Mouse (Mus musculus): ENCODE data around the gene Foxq1. TPM values are rescaled to one million over a fixed set of nuclear protein-coding genes. Genes with fewer than 3 reads are reported as not detected.

Gene Foxq1
- polyA plus RNA-seq (2014; fragmentation: Nextera tagmentation; extraction: Ambion mirVana): 1.5 and 1.6 TPM in 2 replicates

- ATAC-seq (replicated peaks; ENCODE audit: low FRiP score) (no peak), DNase-seq (ENCODE audit: low spot score) (no peak)
- no peak within 1 kb of the TSS for H3K4me3 ChIP-seq (ENCODE audit: low read depth, low read length)
- peaks cover 18% of the 10 kb centered on the region for H3K4me1 ChIP-seq (replicated peaks; ENCODE audit: control insufficient read depth, insufficient read depth, low read length)
- 68% methylated on average over 4 of the region's 4 CpGs for whole genome bisulfite sequencing
- H3K9me3 ChIP-seq (ENCODE audit: control insufficient read depth, low read length): no peaks in the 10 kb centered on the region
- H3K36me3 ChIP-seq (ENCODE audit: control insufficient read depth, insufficient read depth, low read length): no peaks in the 10 kb centered on the region
- H3K4me2 ChIP-seq (ENCODE audit: low read depth, low read length, severe bottlenecking): no peak within 1 kb of the TSS
- no peak within 1 kb of the TSS for H3K9ac ChIP-seq (ENCODE audit: low read length)
- H3K27ac ChIP-seq (ENCODE audit: low read depth, low read length): no peak within 1 kb of the TSS
- peaks cover 63% of the 10 kb centered on the region for H3K27me3 ChIP-seq (ENCODE audit: control insufficient read depth, insufficient read depth, low read length)
Observed at GRCm38 (mm10) chr13:31555834-31556233, at the start of gene Foxq1. TSS of gene Foxq1 (plus strand) at chr13:31556134.

DNA sequence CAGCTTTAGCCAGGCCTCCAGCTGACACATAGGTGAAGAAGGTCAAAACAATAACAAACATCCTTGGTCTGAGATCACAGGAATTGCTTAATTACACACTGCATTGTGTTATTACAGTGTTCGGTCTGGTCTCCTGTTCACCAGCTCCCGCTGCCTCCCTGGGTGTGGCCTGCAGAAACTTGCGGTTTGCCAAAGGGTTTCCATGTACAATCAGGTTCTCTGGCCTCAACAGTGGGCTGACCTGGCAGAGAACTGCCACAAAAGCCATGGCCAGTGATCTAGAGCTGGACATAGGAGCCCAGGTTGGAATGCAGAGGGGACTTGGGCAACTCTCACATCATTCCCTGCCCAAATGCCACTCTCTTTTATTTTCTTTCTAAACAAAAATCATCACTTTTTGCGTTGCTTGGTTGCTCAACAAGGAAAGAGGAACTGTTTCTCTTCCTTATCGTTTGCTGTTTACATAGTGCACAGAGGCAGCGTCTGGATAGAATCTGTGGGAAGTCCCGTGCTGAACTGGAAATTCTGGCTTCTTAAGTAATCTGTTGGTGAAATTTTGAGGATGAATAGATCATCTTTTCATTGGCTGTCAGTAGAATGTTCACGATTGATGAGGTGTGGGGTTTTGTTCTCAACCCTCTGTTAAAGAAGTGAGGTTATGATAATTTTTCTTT lies 49.3 kb upstream of the Foxq1 start:
- no peaks in the 10 kb centered on the region for H3K9me3 ChIP-seq (ENCODE audit: control insufficient read depth, low read length)
- H3K36me3 ChIP-seq (ENCODE audit: control insufficient read depth, insufficient read depth, low read length): no peaks in the 10 kb centered on the region
- H3K9ac ChIP-seq (ENCODE audit: low read length): no peak overlapping the region
- no peak for ATAC-seq (replicated peaks; ENCODE audit: low FRiP score)
- no peak for DNase-seq (ENCODE audit: low spot score)
- H3K4me2 ChIP-seq (ENCODE audit: low read depth, low read length, severe bottlenecking): no peak overlapping the region
- H3K27ac ChIP-seq (ENCODE audit: low read depth, low read length): no peak overlapping the region
- no peaks in the 10 kb centered on the region for H3K27me3 ChIP-seq (ENCODE audit: control insufficient read depth, insufficient read depth, low read length)
- 87% methylated on average over 8 of the region's 8 CpGs for WGBS
- no peak overlapping the region for H3K4me3 ChIP-seq (ENCODE audit: low read depth, low read length)
- H3K4me1 ChIP-seq (replicated peaks; ENCODE audit: control insufficient read depth, insufficient read depth, low read length): no peaks in the 10 kb centered on the region

DNA sequence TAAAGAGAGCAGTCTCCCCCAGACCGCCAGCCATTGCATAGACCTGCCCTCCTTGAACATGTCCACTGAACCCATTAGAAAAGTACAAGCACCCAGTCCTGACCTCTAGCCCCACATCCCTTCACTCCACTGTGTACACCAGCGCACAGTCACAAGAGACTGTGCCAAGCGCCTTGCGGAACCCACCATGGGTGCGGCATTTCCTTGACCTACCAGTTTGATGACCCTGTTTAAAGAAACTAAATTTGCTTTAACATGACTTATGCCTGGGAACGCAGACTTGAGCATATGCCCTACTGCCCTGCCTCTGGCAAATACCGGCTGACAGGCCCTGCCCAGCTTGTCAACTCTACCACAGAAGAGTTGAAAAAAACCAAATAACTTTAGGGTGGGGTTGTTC lies 40.7 kb upstream of the Foxq1 start:
- no peak for ATAC-seq (replicated peaks; ENCODE audit: low FRiP score)
- H3K4me2 ChIP-seq (ENCODE audit: low read depth, low read length, severe bottlenecking): no peak overlapping the region
- H3K9ac ChIP-seq (ENCODE audit: low read length): no peak overlapping the region
- no peak overlapping the region for H3K4me3 ChIP-seq (ENCODE audit: low read depth, low read length)
- no peaks in the 10 kb centered on the region for H3K36me3 ChIP-seq (ENCODE audit: control insufficient read depth, insufficient read depth, low read length)
- no peak for DNase-seq (ENCODE audit: low spot score)
- H3K9me3 ChIP-seq (ENCODE audit: control insufficient read depth, low read length): no peaks in the 10 kb centered on the region
- H3K27me3 ChIP-seq (ENCODE audit: control insufficient read depth, insufficient read depth, low read length): no peaks in the 10 kb centered on the region
- H3K4me1 ChIP-seq (replicated peaks; ENCODE audit: control insufficient read depth, insufficient read depth, low read length): no peaks in the 10 kb centered on the region
- no peak overlapping the region for H3K27ac ChIP-seq (ENCODE audit: low read depth, low read length)
- WGBS: 92% methylated on average over 7 of the region's 7 CpGs

GRCm38 (mm10) chr13:31518411-31518886 lies 37.5 kb upstream of the Foxq1 start:
- no peak overlapping the region for H3K27ac ChIP-seq (ENCODE audit: low read depth, low read length)
- H3K4me2 ChIP-seq (ENCODE audit: low read depth, low read length, severe bottlenecking): no peak overlapping the region
- no peaks in the 10 kb centered on the region for H3K9me3 ChIP-seq (ENCODE audit: control insufficient read depth, low read length)
- ATAC-seq (replicated peaks; ENCODE audit: low FRiP score): no peak
- no peaks in the 10 kb centered on the region for H3K4me1 ChIP-seq (replicated peaks; ENCODE audit: control insufficient read depth, insufficient read depth, low read length)
- H3K36me3 ChIP-seq (ENCODE audit: control insufficient read depth, insufficient read depth, low read length): no peaks in the 10 kb centered on the region
- no peak for DNase-seq (ENCODE audit: low spot score)
- H3K27me3 ChIP-seq (ENCODE audit: control insufficient read depth, insufficient read depth, low read length): no peaks in the 10 kb centered on the region
- WGBS: 79% methylated on average over 10 of the region's 10 CpGs
- no peak overlapping the region for H3K9ac ChIP-seq (ENCODE audit: low read length)
- no peak overlapping the region for H3K4me3 ChIP-seq (ENCODE audit: low read depth, low read length)

GRCm38 (mm10) chr13:31518971-31519370 lies 37.0 kb upstream of the Foxq1 start:
- no peak for ATAC-seq (replicated peaks; ENCODE audit: low FRiP score)

DNA sequence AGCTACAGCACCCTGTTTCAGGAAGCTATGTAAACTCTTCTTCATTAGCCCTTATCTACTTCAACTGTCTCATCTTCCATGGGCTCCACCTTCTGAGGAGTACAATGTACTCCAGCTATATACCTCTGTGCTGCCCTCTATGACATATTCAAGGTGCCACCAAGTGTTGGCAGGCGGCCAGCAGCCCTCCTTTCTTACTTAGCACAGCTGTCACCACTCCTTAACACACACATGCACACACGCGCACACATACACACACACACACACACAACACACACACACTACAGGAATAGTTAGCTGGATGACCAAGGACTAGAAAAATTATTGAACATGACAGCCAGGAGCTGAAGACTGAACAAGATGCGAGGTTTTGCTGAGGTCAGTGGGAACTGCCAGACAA lies 31.0 kb upstream of the Foxq1 start:
- Histone ChIP-seq H3K4me1 (replicated peaks; ENCODE audit: control insufficient read depth, insufficient read depth, low read length) (no peaks in the 10 kb centered on the region), H3K27ac (ENCODE audit: low read depth, low read length) (no peak overlapping the region), H3K27me3 (ENCODE audit: control insufficient read depth, insufficient read depth, low read length) (no peaks in the 10 kb centered on the region), H3K36me3 (ENCODE audit: control insufficient read depth, insufficient read depth, low read length) (no peaks in the 10 kb centered on the region), H3K9ac (ENCODE audit: low read length) (no peak overlapping the region), H3K9me3 (ENCODE audit: control insufficient read depth, low read length) (no peaks in the 10 kb centered on the region), H3K4me3 (ENCODE audit: low read depth, low read length) (no peak overlapping the region), H3K4me2 (ENCODE audit: low read depth, low read length, severe bottlenecking) (no peak overlapping the region)
- 94% methylated on average over 4 of the region's 4 CpGs for WGBS
- ATAC-seq (replicated peaks; ENCODE audit: low FRiP score) (no peak), DNase-seq (ENCODE audit: low spot score) (no peak)

More at GRCm38 (mm10) chr13:31518971-31519370, 37.0 kb upstream of the Foxq1 start:
- no peaks in the 10 kb centered on the region for H3K4me1 ChIP-seq (replicated peaks; ENCODE audit: control insufficient read depth, insufficient read depth, low read length)
- no peak for DNase-seq (ENCODE audit: low spot score)
- no peak overlapping the region for H3K9ac ChIP-seq (ENCODE audit: low read length)
- WGBS: 92% methylated on average over 9 of the region's 9 CpGs
- no peak overlapping the region for H3K4me2 ChIP-seq (ENCODE audit: low read depth, low read length, severe bottlenecking)
- no peaks in the 10 kb centered on the region for H3K36me3 ChIP-seq (ENCODE audit: control insufficient read depth, insufficient read depth, low read length)
- no peak overlapping the region for H3K27ac ChIP-seq (ENCODE audit: low read depth, low read length)
- H3K9me3 ChIP-seq (ENCODE audit: control insufficient read depth, low read length): no peaks in the 10 kb centered on the region
- H3K4me3 ChIP-seq (ENCODE audit: low read depth, low read length): no peak overlapping the region
- no peaks in the 10 kb centered on the region for H3K27me3 ChIP-seq (ENCODE audit: control insufficient read depth, insufficient read depth, low read length)

DNA sequence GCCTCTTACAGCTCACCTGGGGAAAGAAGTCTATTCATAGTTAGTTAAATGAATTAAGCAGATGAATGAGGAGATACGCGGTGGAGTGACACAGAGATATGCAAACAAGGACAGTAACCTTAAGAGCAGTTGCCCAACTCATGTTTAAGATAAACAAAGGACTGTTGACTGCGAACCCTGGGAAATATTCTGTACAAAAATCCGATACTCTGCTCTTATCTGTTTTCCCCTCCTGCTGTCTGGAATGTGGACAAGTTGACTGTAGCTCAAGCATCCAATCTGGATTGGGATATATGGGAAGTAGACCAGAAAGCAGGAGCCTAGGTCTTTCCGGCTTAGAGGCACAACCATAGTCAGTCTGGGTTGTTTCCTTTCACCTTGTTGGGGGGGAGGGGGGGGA lies 24.7 kb upstream of the Foxq1 start:
- ATAC-seq (replicated peaks; ENCODE audit: low FRiP score) (no peak), DNase-seq (ENCODE audit: low spot score) (no peak)
- no peak overlapping the region for H3K4me2 ChIP-seq (ENCODE audit: low read depth, low read length, severe bottlenecking)
- no peaks in the 10 kb centered on the region for H3K4me1 ChIP-seq (replicated peaks; ENCODE audit: control insufficient read depth, insufficient read depth, low read length)
- H3K27ac ChIP-seq (ENCODE audit: low read depth, low read length): no peak overlapping the region
- H3K9me3 ChIP-seq (ENCODE audit: control insufficient read depth, low read length): no peaks in the 10 kb centered on the region
- H3K4me3 ChIP-seq (ENCODE audit: low read depth, low read length): no peak overlapping the region
- no peaks in the 10 kb centered on the region for H3K36me3 ChIP-seq (ENCODE audit: control insufficient read depth, insufficient read depth, low read length)
- H3K27me3 ChIP-seq (ENCODE audit: control insufficient read depth, insufficient read depth, low read length): no peaks in the 10 kb centered on the region
- H3K9ac ChIP-seq (ENCODE audit: low read length): no peak overlapping the region
- 83% methylated on average over 5 of the region's 5 CpGs for WGBS

- H3K36me3 ChIP-seq (ENCODE audit: control insufficient read depth, insufficient read depth, low read length): no peaks in the 10 kb centered on the region
- DNase-seq (ENCODE audit: low spot score): no peak
- ATAC-seq (replicated peaks; ENCODE audit: low FRiP score): no peak
- no peaks in the 10 kb centered on the region for H3K27me3 ChIP-seq (ENCODE audit: control insufficient read depth, insufficient read depth, low read length)
- no peaks in the 10 kb centered on the region for H3K4me1 ChIP-seq (replicated peaks; ENCODE audit: control insufficient read depth, insufficient read depth, low read length)
- H3K4me3 ChIP-seq (ENCODE audit: low read depth, low read length): no peak overlapping the region
- no peak overlapping the region for H3K27ac ChIP-seq (ENCODE audit: low read depth, low read length)
- no peak overlapping the region for H3K9ac ChIP-seq (ENCODE audit: low read length)
- H3K4me2 ChIP-seq (ENCODE audit: low read depth, low read length, severe bottlenecking): no peak overlapping the region
- 61% methylated on average over 8 of the region's 8 CpGs for WGBS
- H3K9me3 ChIP-seq (ENCODE audit: control insufficient read depth, low read length): no peaks in the 10 kb centered on the region
Observed at GRCm38 (mm10) chr13:31531651-31532061, 24.3 kb upstream of the Foxq1 start.

GRCm38 (mm10) chr13:31534726-31535125 lies 21.2 kb upstream of the Foxq1 start:
- Histone ChIP-seq H3K4me3 (ENCODE audit: low read depth, low read length) (no peak overlapping the region), H3K36me3 (ENCODE audit: control insufficient read depth, insufficient read depth, low read length) (no peaks in the 10 kb centered on the region), H3K27me3 (ENCODE audit: control insufficient read depth, insufficient read depth, low read length) (no peaks in the 10 kb centered on the region), H3K9ac (ENCODE audit: low read length) (no peak overlapping the region), H3K4me2 (ENCODE audit: low read depth, low read length, severe bottlenecking) (no peak overlapping the region), H3K9me3 (ENCODE audit: control insufficient read depth, low read length) (no peaks in the 10 kb centered on the region), H3K27ac (ENCODE audit: low read depth, low read length) (no peak overlapping the region), H3K4me1 (replicated peaks; ENCODE audit: control insufficient read depth, insufficient read depth, low read length) (no peaks in the 10 kb centered on the region)
- 90% methylated on average over 4 of the region's 4 CpGs for WGBS
- no peak for ATAC-seq (replicated peaks; ENCODE audit: low FRiP score)
- no peak for DNase-seq (ENCODE audit: low spot score)
